Mouse (Mus musculus) liver, embryonic 14.5 days (tissue): ENCODE data around the gene Nek4. TPM values are rescaled to one million over a fixed set of nuclear protein-coding genes. Genes with fewer than 3 reads are reported as not detected.

Experiments used
- ATAC-seq: fragments of 200-750 bp; cut with Nextera tagmentation; 2 replicates; pipeline ENCODE4 v1.8.0; 2017; ENCODE audit warnings: moderate number of reproducible peaks, mild to moderate bottlenecking, moderate library complexity; ENCODE audit not compliant: insufficient read depth
- DNase-seq, 3 experiments: peaks; one replicate each; pipeline ENCODE4 v3.0.0-alpha.2; 2012 to 2013; ENCODE audit warnings: low read depth in 3 of 3, low spot score in 3 of 3
- H3K27ac ChIP-seq: fragments of 300-500 bp; sonication (generic); 2 replicates; pipeline ENCODE4 v1.5.1; 2014; ENCODE audit warnings: moderate library complexity, mild to moderate bottlenecking, control low read depth, inconsistent platforms
- H3K27me3 ChIP-seq: fragments of 300-500 bp; sonication (generic); 2 replicates; pipeline ENCODE4 v1.6.1; 2014; ENCODE audit warnings: mild to moderate bottlenecking, low read length, moderate library complexity; ENCODE audit not compliant: control insufficient read depth, insufficient read depth
- H3K36me3 ChIP-seq: fragments of 300-500 bp; sonication (generic); replicated peaks from 2 replicates; pipeline ENCODE4 v1.6.1; 2014; ENCODE audit warnings: low read depth; ENCODE audit not compliant: control insufficient read depth, insufficient read depth
- H3K4me1 ChIP-seq, 2 experiments: fragments of 200-500 bp in 1 of 2; fragments of 300-500 bp in 1 of 2; sonication (generic) in 1 of 2; replicated peaks; 2 replicates each; pipeline ENCODE4 v1.6.1; 2012 to 2014; ENCODE audit warnings: antibody characterized with exemption in 1 of 2, inconsistent platforms in 1 of 2, low read length in 1 of 2; ENCODE audit not compliant: control insufficient read depth in 2 of 2, insufficient read depth in 2 of 2
- H3K4me2 ChIP-seq: fragments of 300-500 bp; sonication (generic); 2 replicates; pipeline ENCODE4 v1.6.1; 2014; ENCODE audit warnings: low read depth, mild to moderate bottlenecking, control low read depth, moderate library complexity
- H3K4me3 ChIP-seq, 2 experiments: fragments of 200-500 bp in 1 of 2; fragments of 300-500 bp in 1 of 2; sonication (generic) in 1 of 2; 2 replicates each; pipeline ENCODE4 v1.5.1; 2012 to 2014; ENCODE audit warnings: low read depth in 2 of 2, low read length in 2 of 2, mild to moderate bottlenecking in 2 of 2, control low read depth in 1 of 2, inconsistent platforms in 1 of 2, moderate library complexity in 1 of 2; ENCODE audit not compliant: insufficient read depth in 1 of 2
- H3K9ac ChIP-seq: fragments of 300-500 bp; sonication (generic); replicated peaks from 2 replicates; pipeline ENCODE4 v1.6.1; 2014; ENCODE audit warnings: mild to moderate bottlenecking, control low read depth, moderate library complexity
- H3K9me3 ChIP-seq: fragments of 300-500 bp; sonication (generic); 2 replicates; pipeline ENCODE4 v1.6.1; 2016; ENCODE audit warnings: low read length, mixed read lengths; ENCODE audit not compliant: control insufficient read depth
- CTCF ChIP-seq: IDR thresholded peaks from 2 replicates; pipeline ENCODE4 v1.5.1; 2016; ENCODE audit warnings: antibody characterized with exemption, low read depth, control low read depth
- EP300 ChIP-seq: IDR thresholded peaks from 2 replicates; pipeline ENCODE4 v1.6.1; 2016; ENCODE audit warnings: antibody characterized with exemption, low read depth
- WGBS: fragments of 180-500 bp; shearing (Covaris S2); extraction: QIAGEN DNeasy Blood & Tissue Kit; methylation state at CpG from one replicate; pipeline ENCODE4 v1.1.7; 2014; ENCODE audit not compliant: insufficient replicate concordance; 5-methylcytosine and 5-hydroxymethylcytosine counted together
- polyA plus RNA-seq, 2 experiments: library from polyadenylated mRNA; depleted of rRNA in 1 of 2; stranded (reverse) in 1 of 2; unstranded in 1 of 2; fragments of >200 nt; fragmentation: Nextera tagmentation in 1 of 2; extraction: Ambion mirVana in 1 of 2; gene quantifications; 2 replicates each; pipeline versions ENCODE4 v1.2.1 to v1.2.3; 2012 to 2014

Gene Nek4
- polyA plus RNA-seq, 2 experiments = 2.6 to 3.0 TPM

GRCm38 (mm10) chr14:30942254-30942653, 8.9 kb upstream of the Nek4 start:
- WGBS = 50% methylated on average over 4 of the region's 4 CpGs

GRCm38 (mm10) chr14:30943038-30943437, 8.1 kb upstream of the Nek4 start, which contains the start of gene Itih1:
Itih1 (minus strand) TSS chr14:30943289.
- H3K4me1 ChIP-seq = peaks cover 0 to 10% of the 10 kb centered on the region in 2 experiments; a peak in 2 of 4 replicates
- peak within 1 kb of the TSS; percentile 46 for H3K4me2 ChIP-seq
- DNase-seq (no peak), ATAC-seq (peak; percentile 40)
- 74% methylated on average over 7 of the region's 7 CpGs for WGBS
- peak within 1 kb of the TSS; percentile 5 to 40 for H3K4me3 ChIP-seq
- no peak within 1 kb of the TSS for H3K9ac ChIP-seq
- no peaks in the 10 kb centered on the region for H3K36me3 ChIP-seq
- no peak within 1 kb of the TSS for H3K27ac ChIP-seq
- no peaks in the 10 kb centered on the region for H3K9me3 ChIP-seq
- H3K27me3 ChIP-seq = no peaks in the 10 kb centered on the region
- TF ChIP-seq CTCF = no peak
- TF ChIP-seq EP300 = no peak

More at GRCm38 (mm10) chr14:30942254-30942653, 8.9 kb upstream of the Nek4 start:
- Histone ChIP-seq H3K27me3 (no peaks in the 10 kb centered on the region), H3K36me3 (no peaks in the 10 kb centered on the region), H3K4me1 (peaks cover 0 to 10% of the 10 kb centered on the region in 2 experiments; a peak in 2 of 4 replicates), H3K9me3 (no peaks in the 10 kb centered on the region), H3K27ac (no peak overlapping the region), H3K4me3 (no peak overlapping the region), H3K9ac (no peak overlapping the region), H3K4me2 (peak overlapping the region; percentile 46)
- DNase-seq = no peak
- TF ChIP-seq EP300 = no peak
- no peak for TF ChIP-seq CTCF
- no peak for ATAC-seq

GRCm38 (mm10) chr14:30943860-30944674, 7.1 kb upstream of the Nek4 start:
- no peak for DNase-seq
- Histone ChIP-seq H3K9ac (no peak overlapping the region), H3K4me2 (no peak overlapping the region), H3K27ac (peak overlapping the region; percentile 9; the same call in 1 of the 2 replicates), H3K9me3 (no peaks in the 10 kb centered on the region), H3K4me3 (no peak overlapping the region), H3K36me3 (no peaks in the 10 kb centered on the region), H3K27me3 (no peaks in the 10 kb centered on the region), H3K4me1 (peaks cover 0 to 10% of the 10 kb centered on the region in 2 experiments; a peak in 2 of 4 replicates)
- TF ChIP-seq CTCF = peak; percentile 74
- TF ChIP-seq EP300 = no peak
- peak; percentile 55; the same call in 1 of the 2 replicates for ATAC-seq
- WGBS = 53% methylated on average over 11 of the region's 11 CpGs

- Histone ChIP-seq H3K36me3 (no peaks in the 10 kb centered on the region), H3K4me1 (peaks cover 0 to 10% of the 10 kb centered on the region in 2 experiments; a peak in 2 of 4 replicates), H3K27ac (peak overlapping the region; percentile 9; the same call in 1 of the 2 replicates), H3K27me3 (no peaks in the 10 kb centered on the region), H3K4me3 (no peak overlapping the region), H3K4me2 (no peak overlapping the region), H3K9ac (no peak overlapping the region), H3K9me3 (no peaks in the 10 kb centered on the region)
- TF ChIP-seq CTCF = no peak
- peak; percentile 15; the same call in 1 of the 2 replicates for TF ChIP-seq EP300
- ATAC-seq (peak; percentile 76), DNase-seq (peak in 1 of 3 experiments; percentile 37)
- 58% methylated on average over 2 of the region's 2 CpGs for WGBS
These were observed 6.4 kb upstream of the Nek4 start for GRCm38 (mm10) chr14:30944745-30945144.

GRCm38 (mm10) chr14:30949986-30950385, 1.2 kb upstream of the Nek4 start:
- Histone ChIP-seq H3K36me3 (no peaks in the 10 kb centered on the region; the same call in 1 of the 2 replicates), H3K9me3 (no peaks in the 10 kb centered on the region), H3K4me3 (no peak overlapping the region), H3K4me2 (no peak overlapping the region), H3K27me3 (no peaks in the 10 kb centered on the region), H3K4me1 (peaks cover 8 to 17% of the 10 kb centered on the region in 2 experiments), H3K9ac (no peak overlapping the region), H3K27ac (no peak overlapping the region)
- TF ChIP-seq EP300 = no peak
- DNase-seq (no peak), ATAC-seq (no peak)
- WGBS = 84% methylated on average over 10 of the region's 10 CpGs
